Mouse (Mus musculus): ENCODE data around the gene Clpsl2.

DNA sequence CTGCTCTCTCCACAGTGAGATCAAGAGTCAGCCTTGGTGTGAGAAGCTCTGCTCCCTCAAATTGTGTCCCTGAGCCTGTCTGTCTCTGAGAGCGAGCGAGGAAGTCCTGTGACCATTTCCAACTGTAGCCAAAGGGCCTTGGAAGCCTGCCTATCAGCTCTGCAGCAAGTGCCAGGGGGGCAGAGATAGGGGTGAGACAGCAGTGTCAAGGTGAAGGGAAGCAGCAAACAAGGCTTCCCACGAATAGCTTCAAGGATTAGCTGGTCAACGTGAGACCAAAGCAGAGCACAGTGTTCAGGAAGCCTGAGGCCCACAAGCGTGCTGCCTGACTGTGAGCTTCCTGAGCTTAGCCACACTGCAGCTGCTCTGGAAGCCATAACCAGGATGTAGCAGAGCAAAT, 42.3 kb downstream of the Clpsl2 start:
- TF ChIP-seq CTCF (IDR thresholded peaks at IDR 0.05; ENCODE audit: low read depth) (no peak), EP300 (IDR thresholded peaks at IDR 0.05; ENCODE audit: low read depth) (peak; percentile 86)

All from heart, postnatal 0 days (tissue).